Mouse (Mus musculus) kidney, adult 2 months (tissue): Measurements from ENCODE around the gene Cd52.

Experiments
- CTCF ChIP-seq: fragments of 200-500 bp; conservative IDR thresholded peaks from 2 replicates; pipeline ENCODE4 v1.5.1; 2011; ENCODE audit warnings: low read depth, mild to moderate bottlenecking, control low read depth, low read length, moderate library complexity, mixed read lengths; ENCODE audit not compliant: insufficient read depth, insufficient read length
- POLR2A ChIP-seq: fragments of 200-500 bp; IDR thresholded peaks from one replicate; pipeline ENCODE4 v1.6.1; 2011; ENCODE audit warnings: low read depth, low read length, control low read depth

GRCm38 (mm10) chr4:134058166-134058715 is 36.6 kb downstream of the Cd52 start:
- TF ChIP-seq CTCF: no peak
- no peak for TF ChIP-seq POLR2A
